Mouse (Mus musculus) olfactory bulb, adult 2 months (tissue): ENCODE results near the gene Kif1b.

Source experiments
- CTCF ChIP-seq: fragments of 200-500 bp; IDR thresholded peaks from 2 replicates; pipeline ENCODE4 v1.5.1; 2012; ENCODE audit warnings: low read depth, mild to moderate bottlenecking, low read length, moderate library complexity; ENCODE audit not compliant: insufficient read depth
- POLR2A ChIP-seq: fragments of 200-500 bp; IDR thresholded peaks from 2 replicates; pipeline ENCODE4 v1.6.1; 2012; ENCODE audit warnings: mild to moderate bottlenecking, low read depth, low read length, moderate library complexity; ENCODE audit not compliant: insufficient read depth

GRCm38 (mm10) chr4:149305761-149306711, 1.5 kb downstream of the Kif1b start:
- TF ChIP-seq CTCF (no peak), POLR2A (no peak)
